Mouse (Mus musculus): ENCODE measurements around the gene Fam155a.
A peak's percentile ranks its signal among the peaks of the same experiment; 100 is the strongest.

DNA sequence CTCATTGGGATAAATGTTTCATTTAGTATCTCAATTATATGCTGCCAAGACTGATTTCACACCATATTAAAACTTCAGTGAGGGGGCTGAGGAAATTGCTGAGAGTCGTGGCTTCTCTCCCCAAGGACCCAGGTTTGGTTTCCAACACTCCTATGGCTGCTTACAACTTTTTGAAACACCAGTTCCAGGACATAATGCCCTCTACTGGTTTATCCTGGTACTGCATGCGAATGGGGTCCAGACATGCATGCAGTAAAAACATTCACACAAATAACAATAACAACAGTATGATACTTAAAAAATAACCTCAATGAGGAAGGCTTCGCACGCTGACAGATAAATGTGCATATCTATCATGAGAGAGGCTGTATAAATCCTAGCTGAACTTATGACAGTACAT, 319.4 kb downstream of the Fam155a start:
- TF ChIP-seq CTCF (IDR thresholded peaks at IDR 0.05; ENCODE audit: low read depth) = peak; percentile 61
- TF ChIP-seq EP300 (optimal IDR thresholded peaks at IDR 0.05) = no peak

All from stomach, postnatal 0 days (tissue).